Mouse (Mus musculus) erythroblast, adult 5-6 weeks (primary cell): Measurements from ENCODE around the gene Ribc2. TPM values are rescaled to one million over a fixed set of nuclear protein-coding genes. Genes with fewer than 3 reads are reported as not detected.

Experiments
- ATAC-seq: replicated peaks from 2 replicates; pipeline ENCODE4 v1.8.0; 2016; ENCODE audit warnings: moderate number of reproducible peaks, mild to moderate bottlenecking, moderate TSS enrichment, inconsistent platforms; ENCODE audit not compliant: poor library complexity, low FRiP score, severe bottlenecking
- total RNA-seq, 2 experiments: library from RNA; stranded (forward) in 1 of 2; stranded (reverse) in 1 of 2; fragments of 150-400 nt in 1 of 2; fragments of 200-764, 138-1000 nt in 1 of 2; gene quantifications; 2 replicates each; pipeline versions ENCODE4 v1.2.3 to v1.2.4; 2015 to 2017; ENCODE audit warnings: low replicate concordance in 2 of 2

Gene Ribc2
- total RNA-seq, 2 experiments from 2014 or later: not detected

DNA sequence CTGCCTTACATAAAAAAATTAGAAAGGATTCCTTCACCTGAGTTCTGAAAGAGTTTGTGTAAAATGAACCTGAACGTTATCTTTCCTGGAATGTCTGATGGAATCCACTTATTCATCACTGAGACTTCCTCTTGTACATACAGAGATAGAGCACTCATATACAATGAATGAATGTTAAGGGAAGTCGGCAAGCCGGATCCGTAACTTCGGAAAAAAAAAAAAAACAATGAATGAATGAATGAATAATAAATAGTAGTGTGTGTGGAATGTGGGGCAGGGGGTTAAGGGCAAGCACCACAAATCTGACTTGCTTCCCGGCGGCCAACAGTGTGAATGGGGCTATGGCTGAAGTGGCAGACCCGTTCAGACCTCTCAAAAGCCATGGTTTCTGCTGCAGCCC, 45.7 kb downstream of the Ribc2 start:
- peak; percentile 70 for ATAC-seq

DNA sequence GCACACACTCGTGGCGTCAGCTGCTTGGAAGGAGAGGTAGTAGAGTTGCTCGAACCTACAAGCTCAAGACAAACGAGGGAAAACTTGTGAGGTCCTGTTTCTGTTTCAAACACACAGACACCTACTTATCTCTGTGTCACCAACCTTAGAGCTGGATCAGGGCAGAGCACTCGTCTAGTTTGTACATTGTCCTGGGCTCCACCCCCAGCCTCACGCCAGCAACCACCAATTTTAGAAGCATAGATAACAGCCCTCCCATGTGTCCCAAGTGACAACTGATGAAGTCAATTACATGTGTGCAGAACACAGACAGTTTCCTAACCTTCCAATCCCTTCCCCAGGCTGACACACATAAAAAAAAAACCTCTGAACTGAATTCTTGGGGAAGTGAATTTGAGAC, 46.3 kb downstream of the Ribc2 start:
- ATAC-seq: no peak

DNA sequence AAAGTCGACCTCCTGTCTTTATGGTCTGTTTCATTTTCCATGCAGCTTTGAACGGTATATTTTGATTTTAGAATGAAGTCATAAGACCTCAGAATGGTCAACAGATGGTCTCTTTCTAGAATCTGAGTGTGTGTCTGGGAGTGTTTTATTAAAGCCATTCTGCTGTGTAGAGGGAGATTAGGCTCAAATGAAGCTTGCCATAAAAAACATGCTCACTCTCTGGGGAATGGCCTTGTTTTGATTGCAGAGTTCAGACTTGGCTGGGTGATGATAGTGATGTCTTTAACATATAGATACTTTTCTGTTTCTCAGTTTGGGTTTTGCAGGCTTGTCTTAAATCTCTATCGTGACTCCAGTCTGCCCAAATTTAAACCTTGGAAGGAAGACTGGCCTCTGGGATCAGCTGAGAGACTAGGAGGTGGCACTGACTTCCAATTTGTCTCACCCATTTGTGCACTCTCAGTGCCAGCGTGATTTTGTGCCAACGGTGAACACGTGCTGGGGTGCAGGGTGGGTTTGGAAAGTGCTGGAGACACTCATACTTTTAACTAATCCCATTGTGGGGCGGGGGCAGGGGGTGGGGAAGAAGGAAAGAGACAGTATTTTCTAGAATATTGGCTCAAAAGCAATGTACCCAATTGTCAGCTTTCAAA, 47.8 kb downstream of the Ribc2 start:
- ATAC-seq: no peak

DNA sequence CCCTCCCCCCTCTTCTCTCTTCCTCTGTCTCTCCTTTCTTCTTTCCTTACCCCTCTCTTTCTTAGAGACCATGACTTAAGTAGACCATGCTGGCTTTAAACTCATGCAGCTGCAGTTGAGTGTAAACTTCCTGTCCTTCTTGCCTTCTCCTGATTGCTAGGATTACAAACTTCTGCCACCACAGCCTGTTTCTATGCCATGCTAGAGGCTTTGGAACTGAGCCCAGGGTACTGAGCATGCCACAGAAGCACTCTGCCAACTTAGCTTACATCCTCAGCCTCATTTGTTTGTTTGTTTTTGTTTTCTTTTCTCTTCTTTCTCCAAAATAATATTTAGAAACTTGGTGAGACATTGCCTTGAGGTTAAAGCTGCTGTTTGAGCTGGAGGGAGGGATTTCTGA, 48.5 kb downstream of the Ribc2 start:
- no peak for ATAC-seq

DNA sequence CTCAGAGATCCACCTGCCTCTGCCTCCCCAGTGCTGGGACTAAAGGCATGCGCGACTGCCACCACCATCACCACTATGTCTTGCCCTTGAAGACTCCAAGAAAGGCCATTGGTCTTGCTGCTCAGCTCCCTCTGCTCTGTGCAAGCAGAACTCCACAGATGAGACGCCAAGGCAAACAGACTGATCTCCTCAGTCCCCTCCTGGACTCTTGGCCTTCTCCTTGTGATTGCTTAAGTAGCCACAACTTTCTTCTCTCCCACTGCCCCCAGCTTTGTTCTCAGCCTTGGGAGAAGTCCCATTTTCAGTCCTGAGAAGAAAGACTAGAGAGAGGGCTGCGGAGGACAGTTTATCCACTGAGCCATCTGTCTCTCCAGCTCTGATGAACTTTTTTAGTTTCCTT, 50.2 kb downstream of the Ribc2 start:
- no peak for ATAC-seq

DNA sequence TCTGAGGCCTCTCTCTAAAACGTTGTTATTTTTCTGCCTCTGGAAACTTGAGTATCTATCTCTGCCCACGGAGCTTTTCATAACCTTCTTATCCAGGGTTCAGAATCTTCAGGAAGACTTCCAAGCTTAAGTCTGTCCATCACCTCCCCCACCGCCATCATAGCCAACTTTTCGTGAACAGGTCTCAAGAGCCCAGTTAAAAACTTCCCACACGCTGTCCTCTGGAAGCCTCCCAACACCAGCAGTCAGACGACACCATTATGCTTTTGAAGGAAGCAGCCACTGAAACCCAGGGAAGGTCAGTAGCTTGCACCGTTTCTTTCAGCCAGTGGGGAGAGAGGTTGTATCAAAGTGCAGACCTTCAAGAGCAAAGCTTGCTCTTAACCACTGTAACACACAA, 55.0 kb downstream of the Ribc2 start:
- ATAC-seq: no peak

DNA sequence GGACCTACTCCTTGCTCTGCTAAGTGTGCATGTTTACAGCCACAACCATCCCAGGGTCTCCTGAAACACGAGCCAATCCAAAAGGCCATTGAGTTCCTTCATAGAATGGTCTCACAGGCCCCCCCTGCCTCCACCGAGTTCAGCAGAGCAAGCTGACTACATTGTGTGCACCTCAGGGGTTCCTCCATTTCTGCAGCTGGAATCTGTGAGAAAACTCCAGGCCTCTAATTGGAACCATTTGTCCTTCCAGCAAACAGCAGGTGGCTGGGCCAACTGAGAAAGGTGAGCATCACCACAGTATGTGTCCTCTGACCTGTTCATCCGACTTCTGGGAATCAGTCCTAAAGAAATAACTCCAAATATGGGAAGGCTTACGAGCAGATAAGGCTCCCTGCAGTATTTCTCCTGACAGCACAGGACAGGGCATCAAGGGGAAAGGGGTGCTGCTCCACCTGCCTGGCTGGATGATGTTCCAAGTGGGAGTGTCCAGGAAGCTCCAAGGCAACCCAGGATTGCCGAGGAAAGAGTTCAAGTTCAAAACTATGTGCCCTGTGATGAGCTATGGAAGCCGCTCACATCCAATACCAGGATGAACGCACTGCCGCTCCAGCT, 56.4 kb downstream of the Ribc2 start:
- ATAC-seq: no peak

Other genes with a start within 250 kb of the Ribc2 start
- 0.58 TPM in 1 of 2 replicates, not detected in the other for gene Gm29666, start 212.0 kb upstream of the Ribc2 start, total RNA-seq (2015; ENCODE audit: low replicate concordance)
- gene Gm29666, start 212.0 kb upstream of the Ribc2 start, total RNA-seq (2017; ENCODE audit: low replicate concordance): under 0.01 and 0.42 TPM in 2 replicates
- gene Nup50, start 208.7 kb upstream of the Ribc2 start, total RNA-seq (2015; ENCODE audit: low replicate concordance): 16.1 and 23.0 TPM in 2 replicates
- gene Nup50, start 208.7 kb upstream of the Ribc2 start, total RNA-seq (2017; ENCODE audit: low replicate concordance): 35.7 and 38.2 TPM in 2 replicates
- 5.6 and 6.0 TPM in 2 replicates for gene 5031439G07Rik, start 143.5 kb upstream of the Ribc2 start, total RNA-seq (2015; ENCODE audit: low replicate concordance)
- 5.4 and 5.7 TPM in 2 replicates for gene 5031439G07Rik, start 143.5 kb upstream of the Ribc2 start, total RNA-seq (2017; ENCODE audit: low replicate concordance)
- not detected in 2 replicates for gene Upk3a, start 114.9 kb upstream of the Ribc2 start, total RNA-seq (2015; ENCODE audit: low replicate concordance)
- gene Upk3a, start 114.9 kb upstream of the Ribc2 start, total RNA-seq (2017; ENCODE audit: low replicate concordance): not detected in 2 replicates
- 0.84 TPM in 1 of 2 replicates, not detected in the other for gene Fam118a, start 103.1 kb upstream of the Ribc2 start, total RNA-seq (2015; ENCODE audit: low replicate concordance)
- gene Fam118a, start 103.1 kb upstream of the Ribc2 start, total RNA-seq (2017; ENCODE audit: low replicate concordance): 1.3 and 5.0 TPM in 2 replicates
- gene Smc1b, start 114 bp upstream of the Ribc2 start, total RNA-seq (2015; ENCODE audit: low replicate concordance): not detected in 2 replicates
- gene Smc1b, start 114 bp upstream of the Ribc2 start, total RNA-seq (2017; ENCODE audit: low replicate concordance): not detected in 2 replicates
- not detected in 2 replicates for gene Fbln1, start 73.9 kb downstream of the Ribc2 start, total RNA-seq (2015; ENCODE audit: low replicate concordance)
- not detected in 2 replicates for gene Fbln1, start 73.9 kb downstream of the Ribc2 start, total RNA-seq (2017; ENCODE audit: low replicate concordance)
- 35.0 and 42.4 TPM in 2 replicates for gene Atxn10, start 204.2 kb downstream of the Ribc2 start, total RNA-seq (2015; ENCODE audit: low replicate concordance)
- 20.1 and 22.3 TPM in 2 replicates for gene Atxn10, start 204.2 kb downstream of the Ribc2 start, total RNA-seq (2017; ENCODE audit: low replicate concordance)